Mouse (Mus musculus) left cerebral cortex, postnatal 36 days (tissue): ENCODE measurements at regions not wholly inside any gene's neighbourhood (a gene's known extent, or its start where the extent isn't known, plus 50 kb on each side); places are given as distances from the start of the nearest gene placed in this dataset.

Source experiments
- DNase-seq, 2 experiments: peaks; one replicate each; pipeline ENCODE4 v3.0.0; 2021 to 2022; ENCODE audit warnings: low spot score in 2 of 2, mixed read lengths in 1 of 2
- intact Hi-C: fragments of 180-260 bp; cut with DNase I; formaldehyde crosslinking; loops from one replicate; pipeline ENCODE4 v1.15.1; 2025

- no peak for DNase-seq
- intact Hi-C loops: no loop called here
These were observed 137.3 kb downstream of the Gm11146 start for GRCm38 (mm10) chr16:77464623-77465022.

DNA sequence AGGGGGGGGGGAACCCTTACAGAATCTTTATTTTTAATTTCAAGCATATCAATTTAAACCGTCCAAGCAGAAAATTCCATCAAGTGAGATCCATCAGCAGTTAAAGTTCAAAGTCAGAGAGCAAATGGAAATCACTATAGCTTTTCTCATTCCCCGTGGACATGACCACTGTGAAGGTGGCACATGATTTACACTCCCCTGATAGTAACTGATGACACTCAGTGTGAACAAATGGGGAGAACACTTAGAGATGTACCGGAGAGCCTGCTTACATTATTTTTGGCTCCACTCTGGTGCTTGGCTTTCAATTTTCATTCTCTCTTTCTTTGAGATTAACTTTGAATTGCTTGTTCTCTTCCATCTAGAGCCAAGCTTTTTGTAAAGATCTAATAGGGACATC lies 140.0 kb downstream of the Gm11146 start:
- no peak for DNase-seq
- intact Hi-C loops: no loop called here

- DNase-seq: no peak
- intact Hi-C loops: no loop called here
These were observed 140.4 kb downstream of the Gm11146 start for GRCm38 (mm10) chr16:77461459-77461858.

DNA sequence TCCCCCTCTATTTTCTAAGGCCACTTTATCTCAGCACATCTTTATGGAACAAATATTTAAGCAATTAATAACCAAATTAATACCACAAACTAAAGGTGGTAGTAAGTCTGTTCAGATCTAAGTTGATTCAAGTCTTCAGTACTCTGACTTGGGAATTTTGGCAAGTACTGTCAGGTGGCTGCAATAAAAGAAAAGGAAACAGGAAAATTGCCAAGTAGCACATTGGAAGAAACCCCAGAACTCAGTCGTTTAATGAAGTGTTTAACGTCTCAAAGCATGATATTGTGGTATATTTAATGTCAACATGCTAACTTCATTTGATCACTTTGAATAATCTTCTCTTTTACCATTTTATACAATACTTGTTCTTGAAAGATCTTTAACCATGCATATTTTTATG lies 142.2 kb downstream of the Gm11146 start:
- intact Hi-C loops: no loop called here
- no peak for DNase-seq

GRCm38 (mm10) chr16:77444647-77445046 lies 157.2 kb downstream of the Gm11146 start:
- intact Hi-C loops: loop anchor here (5.0 to 10.0 kb wide), 3 partner anchors 192 to 710 kb away; no protein-coding TSS in a partner anchor
- no peak for DNase-seq

DNA sequence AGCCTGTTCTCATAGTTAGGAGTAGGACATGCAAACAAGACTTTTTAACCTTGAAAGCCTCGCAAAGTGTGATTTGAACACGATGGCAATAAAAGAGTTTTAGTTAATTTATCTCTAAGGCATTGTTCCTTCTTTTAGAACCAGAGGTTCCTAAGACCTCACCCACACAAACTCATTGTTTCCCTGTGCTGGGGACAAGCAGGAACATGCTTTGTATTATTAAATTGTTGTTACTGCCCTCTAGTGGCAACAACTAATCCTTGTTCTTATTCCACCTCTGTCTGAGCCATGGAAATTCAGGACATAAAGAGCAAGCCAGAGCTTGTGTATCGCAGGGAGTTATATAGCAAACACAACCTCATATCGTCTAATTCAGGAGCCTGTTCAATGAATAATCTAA lies 157.9 kb downstream of the Gm11146 start:
- intact Hi-C loops: loop anchor here (5.0 to 10.0 kb wide), 2 partner anchors 192 to 711 kb away; no protein-coding TSS in a partner anchor

DNA sequence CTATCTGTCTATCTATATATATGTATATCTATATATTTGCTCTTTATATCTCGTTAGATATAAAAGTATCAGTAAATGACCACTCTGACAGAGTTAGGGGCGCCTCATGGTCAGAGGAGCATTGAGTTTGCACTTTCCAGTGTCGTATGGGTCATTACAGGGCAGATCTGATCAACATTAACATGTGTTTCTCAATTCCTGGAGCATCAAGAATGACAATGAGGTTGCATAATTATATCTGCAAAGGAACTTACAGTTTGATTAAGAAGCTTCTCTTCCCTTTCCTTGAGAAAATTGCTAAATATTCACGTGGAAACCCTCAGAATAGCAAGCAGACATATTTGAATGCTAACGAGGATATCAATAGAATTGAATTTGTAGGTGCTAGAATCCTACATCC lies 158.6 kb downstream of the Gm11146 start:
- intact Hi-C loops: loop anchor here (5.0 to 10.0 kb wide), 2 partner anchors 191 to 711 kb away; no protein-coding TSS in a partner anchor
- DNase-seq: no peak

More for the DNA sequence above, 157.9 kb downstream of the Gm11146 start:
- no peak for DNase-seq

GRCm38 (mm10) chr16:77442866-77443265 lies 159.0 kb downstream of the Gm11146 start:
- intact Hi-C loops: loop anchor here (5.0 to 10.0 kb wide), 2 partner anchors 191 to 712 kb away; no protein-coding TSS in a partner anchor
- DNase-seq: no peak

GRCm38 (mm10) chr16:77431345-77431744 lies 170.5 kb downstream of the Gm11146 start:
- intact Hi-C loops: no loop called here

DNA sequence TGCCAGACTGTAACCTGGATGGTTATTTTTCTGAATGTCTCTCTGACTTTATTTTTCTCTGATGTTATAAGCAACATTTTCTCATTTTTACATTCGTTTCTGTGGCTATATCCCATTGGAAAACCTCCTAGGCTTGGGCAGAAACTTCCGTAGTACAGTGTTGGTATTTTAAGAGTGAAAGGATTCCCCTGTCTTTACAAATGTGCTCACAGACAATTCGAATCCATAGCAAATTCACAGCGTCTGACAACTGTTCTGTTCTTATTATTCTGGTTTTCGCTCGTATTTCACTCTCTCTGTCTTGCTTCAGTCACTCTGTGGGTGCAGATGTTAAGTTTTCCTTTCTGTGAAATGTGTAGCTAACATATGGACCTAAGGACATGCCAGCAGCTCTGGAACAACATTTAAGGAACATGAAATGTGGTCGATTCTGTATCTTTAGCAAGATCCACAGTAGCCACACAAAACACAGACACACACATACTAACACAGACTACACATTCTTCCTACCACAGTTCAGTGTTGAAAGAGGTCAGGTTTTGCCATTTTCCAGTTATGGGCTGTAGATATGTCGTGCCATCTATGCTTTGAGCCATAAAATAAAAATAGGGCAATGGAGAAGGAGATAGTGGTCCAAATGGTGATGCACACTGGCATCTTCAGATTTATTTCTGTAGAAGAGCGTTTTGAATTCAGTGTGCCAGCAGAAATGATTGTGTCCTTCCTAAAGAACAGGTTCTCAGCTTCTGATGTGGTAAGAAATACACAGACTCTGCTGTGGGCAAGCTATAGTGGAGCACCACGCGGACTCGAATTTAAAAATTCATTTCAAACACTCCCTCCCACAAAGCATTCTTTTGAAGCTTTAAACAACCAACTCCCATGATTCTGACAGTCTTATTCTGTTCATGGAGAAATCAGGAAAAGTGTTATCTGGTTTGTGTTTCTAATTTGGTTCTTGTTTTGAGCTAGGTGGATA lies 179.2 kb downstream of the Gm11146 start:
- intact Hi-C loops: loop anchor here (2.0 to 5.0 kb wide), 2 partner anchors 175 to 186 kb away; no protein-coding TSS in a partner anchor
- DNase-seq: peak; percentile 32 to 36

More at GRCm38 (mm10) chr16:77431345-77431744, 170.5 kb downstream of the Gm11146 start:
- DNase-seq: no peak

- DNase-seq: peak; percentile 52 to 64
- intact Hi-C loops: loop anchor here (1.0 to 5.0 kb wide), 4 partner anchors 79 to 185 kb away; no protein-coding TSS in a partner anchor
These were observed 180.3 kb downstream of the Gm11146 start for GRCm38 (mm10) chr16:77421591-77422024.

DNA sequence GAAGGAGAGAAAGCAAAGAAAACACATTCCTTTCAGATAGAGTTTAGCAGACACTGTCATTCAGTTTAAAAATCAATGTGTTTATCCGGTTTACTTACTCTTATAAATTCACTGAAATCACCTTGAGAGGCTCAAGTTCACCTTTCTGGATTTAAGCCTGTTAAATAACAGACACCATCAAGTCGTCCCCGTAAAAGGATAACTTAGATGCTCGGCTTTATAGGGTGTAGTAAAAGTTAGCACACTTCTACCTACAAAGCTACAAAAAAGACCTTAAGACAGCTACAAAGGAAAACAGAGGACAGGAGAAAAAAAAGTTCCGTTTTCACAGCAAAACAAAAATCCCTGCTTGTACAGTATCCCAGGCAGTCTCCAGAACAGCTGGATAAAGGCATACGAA lies 180.9 kb downstream of the Gm11146 start:
- intact Hi-C loops: loop anchor here (1.0 to 5.0 kb wide), 3 partner anchors 80 to 176 kb away; no protein-coding TSS in a partner anchor
- no peak for DNase-seq

GRCm38 (mm10) chr16:77420136-77420860 lies 181.6 kb downstream of the Gm11146 start:
- no peak for DNase-seq
- intact Hi-C loops: loop anchor here (2.0 to 5.0 kb wide), 2 partner anchors 81 to 177 kb away; no protein-coding TSS in a partner anchor

DNA sequence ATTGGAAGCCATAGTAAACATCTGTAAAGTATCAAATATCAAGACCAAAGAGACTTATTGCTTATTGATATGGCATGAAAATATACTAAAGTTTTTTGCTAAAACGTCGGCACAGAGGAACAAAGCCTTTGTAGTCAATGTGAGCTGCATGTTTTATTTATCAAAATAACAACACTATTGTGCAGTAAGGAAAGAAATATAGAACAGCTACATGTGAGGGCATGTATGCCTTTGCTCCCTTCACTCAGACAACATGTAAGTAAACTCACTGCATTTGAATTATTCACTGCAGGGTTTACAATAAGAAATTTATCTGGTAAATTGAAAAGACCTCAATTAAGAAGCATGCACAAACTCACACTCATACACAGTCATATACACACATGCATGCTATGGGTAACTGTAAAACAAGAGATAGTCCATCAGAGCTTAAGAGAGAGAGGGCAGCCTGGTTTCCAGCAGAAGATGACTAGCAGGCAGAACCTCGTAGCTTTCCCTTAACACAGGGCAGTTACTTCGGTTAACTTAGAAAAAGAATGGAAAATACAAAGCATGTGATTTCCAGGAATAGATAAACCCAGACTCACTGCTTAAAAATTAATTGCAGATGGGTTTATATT lies 182.7 kb downstream of the Gm11146 start:
- DNase-seq: no peak
- intact Hi-C loops: no loop called here

DNA sequence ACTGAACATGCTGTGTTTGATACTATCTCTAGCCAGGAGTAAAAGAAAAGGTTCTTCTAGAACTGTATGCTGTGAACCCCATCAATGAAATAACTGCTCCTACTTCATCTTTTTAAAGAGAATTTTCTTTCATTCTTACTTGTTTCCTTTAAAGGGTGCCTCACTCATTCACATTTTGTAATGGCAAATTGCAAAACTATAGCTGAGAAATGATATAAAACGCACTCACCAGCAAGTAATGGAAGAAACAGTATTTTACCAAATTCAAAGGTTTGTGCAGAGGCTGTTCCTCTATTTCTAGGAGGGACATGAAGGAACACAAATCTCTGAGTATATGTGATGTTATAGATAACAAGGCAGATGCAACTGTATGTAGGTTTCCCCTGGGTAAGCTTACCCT lies 183.4 kb downstream of the Gm11146 start:
- DNase-seq: no peak
- intact Hi-C loops: no loop called here

- intact Hi-C loops: no loop called here
- DNase-seq: peak; percentile 43 to 57
These were observed 184.1 kb downstream of the Gm11146 start for GRCm38 (mm10) chr16:77417791-77418190.

DNA sequence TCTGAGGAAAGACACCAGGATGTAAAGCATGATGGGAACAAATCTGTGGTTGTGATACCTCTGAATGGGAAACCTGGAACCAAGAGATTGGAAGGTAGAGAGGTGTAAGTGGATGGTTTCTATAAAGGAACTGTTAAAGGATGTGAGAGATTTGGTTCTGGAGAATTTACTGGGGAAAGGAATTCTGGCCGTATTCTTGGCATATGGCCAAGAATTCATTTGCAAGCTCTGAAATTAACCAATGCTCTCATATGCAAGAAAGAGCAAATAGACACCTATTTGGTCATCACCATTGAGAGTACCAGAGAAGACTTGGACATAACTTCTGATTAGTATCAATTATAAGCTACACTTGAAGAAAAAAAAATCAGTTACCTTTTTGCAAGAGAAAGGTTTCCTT lies 187.3 kb downstream of the Gm11146 start:
- DNase-seq: no peak
- intact Hi-C loops: no loop called here

DNA sequence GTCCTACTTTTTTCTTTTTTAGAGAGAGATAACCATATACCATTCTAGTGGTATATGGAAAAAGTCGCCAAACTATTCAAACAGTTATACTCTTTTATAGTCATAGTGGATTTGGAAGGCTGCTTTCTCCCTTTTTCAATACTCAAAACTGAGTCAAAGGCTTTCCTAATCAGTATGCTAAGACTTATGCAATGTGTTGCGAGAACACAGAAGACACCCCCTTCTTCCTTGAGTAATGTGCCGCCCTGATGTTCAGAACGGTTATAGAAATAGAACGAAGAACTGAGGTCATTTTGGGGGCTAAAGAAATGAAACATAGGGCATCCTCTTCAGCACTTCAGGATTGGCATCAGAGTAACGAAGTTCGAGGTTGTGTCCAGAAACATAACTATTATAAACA lies 192.7 kb downstream of the Gm11146 start:
- intact Hi-C loops: no loop called here
- DNase-seq: no peak

GRCm38 (mm10) chr16:77406999-77407398 lies 194.9 kb downstream of the Gm11146 start:
- intact Hi-C loops: no loop called here
- DNase-seq: no peak
